Mouse (Mus musculus) kidney, postnatal 25 days (tissue): ENCODE measurements at regions not wholly inside any gene's neighbourhood (a gene's known extent, or its start where the extent isn't known, plus 50 kb on each side); places are given as distances from the start of the nearest gene placed in this dataset.
A peak's percentile ranks its signal among the peaks of the same experiment; 100 is the strongest.

ENCODE experiments used
- DNase-seq, 2 experiments: peaks; one replicate each; pipeline ENCODE4 v3.0.0; 2021; ENCODE audit warnings: mixed read lengths in 2 of 2

DNA sequence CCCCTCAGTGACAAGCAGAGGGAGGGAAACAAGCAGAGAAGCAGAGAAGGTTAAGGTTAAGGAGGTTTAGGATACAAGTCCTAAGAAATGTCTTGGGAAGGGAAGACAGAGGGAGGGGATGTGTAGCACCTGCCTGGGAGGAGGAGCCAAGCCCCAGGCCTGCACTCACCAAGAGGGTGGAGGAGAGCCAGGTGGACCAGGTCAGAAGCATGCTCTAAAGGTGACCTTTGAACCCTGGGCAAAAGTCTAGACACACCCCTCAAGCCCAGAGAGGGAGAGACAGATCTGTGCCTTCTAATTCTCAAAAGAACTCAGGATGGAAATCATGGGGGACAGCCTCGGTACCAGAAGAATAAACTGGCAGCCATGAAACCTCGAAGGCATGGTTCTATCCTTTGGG lies 54.4 kb upstream of the Calm2 start:
- peak; percentile 56 to 75 for DNase-seq

DNA sequence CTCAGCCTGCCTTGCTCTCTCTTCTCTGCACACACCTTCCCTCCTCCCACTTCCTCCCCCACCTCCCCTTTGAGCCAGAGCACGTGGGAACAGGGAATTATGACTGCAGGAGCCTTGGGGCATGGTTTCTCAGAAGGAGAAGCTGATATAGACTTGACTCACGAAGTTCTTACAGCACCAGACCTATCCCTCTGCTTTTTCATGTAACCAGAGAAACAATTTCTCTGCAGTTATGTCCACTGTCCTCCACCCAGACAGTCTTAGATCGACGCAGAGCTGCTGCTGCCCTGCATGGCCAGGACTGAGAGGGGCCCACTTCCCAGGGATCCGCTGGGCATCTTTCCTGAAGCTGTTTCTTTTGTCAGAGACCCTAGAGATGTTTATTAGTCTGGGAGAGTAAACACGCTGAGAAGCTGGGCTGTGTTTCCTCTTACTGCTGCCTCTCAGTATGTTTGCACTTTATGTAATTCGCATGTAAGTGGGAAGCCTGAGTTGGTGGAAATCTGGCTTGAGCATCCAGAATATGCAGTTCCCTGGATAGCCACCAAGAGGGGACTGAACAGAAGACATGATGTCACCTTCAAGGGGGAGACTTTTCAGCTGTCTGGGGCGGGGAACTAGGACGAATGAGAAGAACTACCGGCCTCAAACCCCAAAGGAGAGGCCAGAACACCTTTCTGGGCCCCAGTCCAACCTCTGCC lies 55.1 kb upstream of the Calm2 start:
- DNase-seq, result no peak

GRCm38 (mm10) chr17:87502388-87503369 lies 55.9 kb upstream of the Calm2 start:
- no peak for DNase-seq

GRCm38 (mm10) chr17:87503491-87503890 lies 56.8 kb upstream of the Calm2 start:
- DNase-seq, result no peak

GRCm38 (mm10) chr17:87504960-87505681 lies 58.4 kb upstream of the Calm2 start:
- peak in 1 of 2 experiments; percentile 10 for DNase-seq

DNA sequence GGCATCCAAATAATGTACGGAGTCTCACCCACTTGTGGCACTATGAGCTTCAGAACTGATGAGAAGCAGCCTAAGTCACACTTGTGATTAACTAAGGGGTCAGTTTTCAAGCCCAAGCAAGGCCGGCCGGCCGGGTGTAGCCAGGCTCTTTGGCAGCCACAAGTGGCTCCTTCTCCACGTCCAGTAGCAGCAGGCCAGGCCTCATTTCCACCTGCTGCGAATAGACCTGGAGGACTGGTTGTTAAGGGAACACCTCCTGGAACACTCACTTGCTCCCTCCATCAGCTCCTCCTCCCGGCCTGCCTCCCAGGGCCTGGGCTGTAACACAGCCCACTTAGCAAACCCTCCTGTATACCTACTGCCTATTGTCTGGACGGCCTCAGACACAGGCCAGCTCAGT lies 61.1 kb upstream of the Calm2 start:
- DNase-seq, result peak in 1 of 2 experiments; percentile 53

GRCm38 (mm10) chr17:87508582-87509253 lies 62.0 kb upstream of the Calm2 start:
- DNase-seq, result peak in 1 of 2 experiments; percentile 18

DNA sequence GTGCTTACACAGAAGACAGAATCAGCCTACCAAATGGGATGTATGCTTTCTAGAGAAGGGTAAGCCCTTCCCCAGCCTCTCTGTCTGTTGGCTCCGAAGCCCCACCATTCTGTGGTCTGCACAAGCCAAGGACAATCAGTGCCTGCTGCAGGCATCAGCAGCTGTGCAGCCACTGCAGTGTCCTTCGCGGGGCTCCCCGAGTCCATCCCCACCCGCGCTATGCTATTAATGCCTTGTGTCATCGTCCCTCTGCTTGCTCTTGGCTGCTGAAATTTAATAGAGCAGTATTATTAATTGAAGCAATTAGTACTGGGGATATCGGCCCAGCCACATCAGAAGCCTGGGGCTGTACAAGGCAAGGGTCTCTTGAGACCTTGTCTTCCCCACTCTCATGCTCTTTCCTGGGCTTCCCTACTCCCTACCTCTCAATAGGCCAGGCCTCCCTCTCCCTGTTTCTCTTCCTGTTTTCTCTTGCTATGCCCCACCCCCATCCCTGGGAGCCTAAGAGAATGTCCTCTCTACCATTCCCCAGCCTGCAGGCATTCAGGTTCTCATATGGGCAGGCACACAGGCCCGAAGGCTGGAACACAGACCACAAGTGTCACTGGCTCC lies 65.4 kb upstream of the Calm2 start:
- DNase-seq, result peak in 1 of 2 experiments; percentile 15

- no peak for DNase-seq
Measured at GRCm38 (mm10) chr17:87513822-87514221, 67.1 kb upstream of the Calm2 start.

DNA sequence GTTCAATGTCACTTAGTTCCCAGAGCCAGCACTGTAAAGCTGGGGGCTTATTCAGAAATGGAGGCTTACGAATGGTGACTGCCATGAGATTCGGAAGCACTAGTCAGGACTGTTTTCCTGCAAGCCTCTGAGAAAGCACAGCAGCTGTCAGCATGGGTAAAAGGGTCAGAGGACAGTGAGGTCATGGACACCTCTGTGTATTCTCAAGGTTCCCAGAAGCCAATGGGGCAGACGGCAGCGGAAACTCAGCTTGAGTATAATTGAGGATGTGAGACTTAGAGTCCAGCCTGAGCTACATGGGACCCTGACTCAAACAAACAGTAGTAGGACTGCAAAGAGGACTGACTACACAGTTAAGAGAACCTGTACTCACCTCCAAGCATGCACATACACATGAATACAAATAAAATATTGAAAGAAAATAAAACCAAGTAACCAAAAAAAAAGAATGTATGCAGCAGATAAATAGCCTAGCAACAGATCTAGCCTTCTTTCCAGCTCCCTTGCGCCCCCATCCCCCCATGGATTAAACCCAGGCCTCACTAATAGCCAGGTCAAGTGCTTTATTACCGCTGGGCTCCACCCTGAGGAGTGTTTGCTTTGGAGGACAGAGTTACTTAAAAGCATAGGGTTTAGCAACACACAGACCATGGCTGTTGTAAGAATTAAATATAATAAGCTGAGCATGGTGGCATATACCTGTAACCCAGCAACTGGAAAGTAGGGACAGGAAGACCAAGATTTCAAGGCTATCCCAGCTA lies 67.8 kb upstream of the Calm2 start:
- DNase-seq, result no peak

- no peak for DNase-seq
Measured at GRCm38 (mm10) chr17:87517258-87517657, 70.5 kb upstream of the Calm2 start.

DNA sequence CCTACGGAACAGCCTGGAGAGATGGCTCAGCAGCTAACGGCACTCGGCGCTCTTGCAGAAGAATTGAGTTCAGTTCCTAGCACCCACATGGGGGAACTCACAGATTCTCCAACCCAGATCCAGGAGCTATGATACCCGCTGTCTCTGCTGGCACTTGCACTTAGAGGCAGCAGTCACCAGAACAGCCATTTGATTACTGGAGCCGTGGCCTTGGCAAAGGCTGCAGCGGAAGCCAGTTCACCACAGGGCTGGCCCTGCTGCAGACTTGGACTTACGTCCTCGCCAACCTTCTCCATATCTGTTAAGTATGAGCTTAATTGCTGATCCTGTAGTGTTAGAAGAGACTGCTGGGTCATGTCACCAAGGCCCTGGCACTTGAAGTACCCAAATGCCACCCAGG lies 72.7 kb upstream of the Calm2 start:
- no peak for DNase-seq

DNA sequence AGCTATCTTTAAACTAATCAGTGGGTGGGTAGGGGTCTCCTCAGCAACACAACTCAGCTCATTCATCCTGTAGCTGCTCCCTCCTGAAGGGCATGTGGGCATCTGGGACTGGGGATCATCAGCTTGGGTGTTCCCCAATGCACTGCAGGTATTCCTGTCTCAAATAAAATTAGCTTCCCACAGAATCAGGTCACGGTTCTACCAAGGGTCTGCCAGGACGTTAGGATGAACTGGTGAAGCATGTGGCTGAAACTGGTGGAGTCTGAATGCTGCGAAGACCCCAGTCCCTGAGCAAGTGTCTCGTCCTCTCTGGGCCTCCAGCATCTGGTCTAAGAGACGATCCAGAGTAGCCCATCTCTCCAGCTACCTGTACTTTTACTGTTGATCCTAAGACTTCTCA lies 74.1 kb upstream of the Calm2 start:
- no peak for DNase-seq

GRCm38 (mm10) chr17:87521622-87522151 lies 75.0 kb upstream of the Calm2 start:
- DNase-seq, result no peak

DNA sequence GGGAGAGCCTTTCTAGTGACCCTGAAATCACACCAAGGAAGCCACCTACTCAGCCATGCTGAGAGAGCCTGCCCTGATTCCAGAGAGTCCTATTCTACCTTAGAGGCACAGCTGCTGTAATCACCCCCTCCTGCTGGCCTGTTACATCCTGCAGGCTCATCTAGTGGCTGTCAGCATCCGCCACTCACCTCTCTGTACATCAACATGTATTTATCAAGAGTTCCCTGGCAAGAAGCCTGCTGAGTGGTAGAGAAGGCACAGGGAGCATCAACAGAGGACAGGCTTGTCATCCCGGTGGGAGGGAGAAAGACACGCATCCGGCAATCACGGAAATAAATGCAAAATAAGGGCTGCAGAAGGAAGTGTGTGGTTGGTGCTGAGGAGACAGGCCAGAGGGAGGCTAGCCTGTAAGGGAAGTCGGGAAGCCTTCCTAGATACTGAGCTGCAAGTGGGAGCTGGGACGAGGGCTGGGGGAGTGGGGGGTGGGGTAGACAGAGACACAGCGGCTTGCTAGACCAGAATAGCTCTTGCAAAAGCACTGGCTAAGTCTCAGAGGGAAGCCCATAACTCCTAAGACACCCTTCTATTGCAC lies 75.9 kb upstream of the Calm2 start:
- DNase-seq, result no peak

DNA sequence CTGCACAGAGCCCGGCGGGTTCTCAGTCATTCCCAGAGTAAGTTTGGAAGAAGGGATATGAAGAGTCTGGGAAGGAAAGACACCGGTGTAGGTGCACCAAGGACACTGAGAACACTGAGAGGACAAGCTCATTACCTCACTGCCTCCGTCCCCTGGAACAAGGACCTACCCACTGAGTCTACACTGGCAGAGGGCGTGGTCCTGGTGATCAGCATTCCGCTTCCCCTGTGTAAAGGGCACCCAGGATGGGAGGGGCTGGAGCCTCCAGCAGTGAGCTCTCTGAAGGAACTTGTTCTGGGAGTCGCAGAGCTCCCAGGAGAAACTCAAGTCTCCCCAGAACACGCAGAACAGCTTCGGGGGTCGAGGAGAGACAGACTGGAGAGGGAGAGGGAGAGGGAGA lies 76.9 kb upstream of the Calm2 start:
- DNase-seq, result peak; percentile 40 to 56

DNA sequence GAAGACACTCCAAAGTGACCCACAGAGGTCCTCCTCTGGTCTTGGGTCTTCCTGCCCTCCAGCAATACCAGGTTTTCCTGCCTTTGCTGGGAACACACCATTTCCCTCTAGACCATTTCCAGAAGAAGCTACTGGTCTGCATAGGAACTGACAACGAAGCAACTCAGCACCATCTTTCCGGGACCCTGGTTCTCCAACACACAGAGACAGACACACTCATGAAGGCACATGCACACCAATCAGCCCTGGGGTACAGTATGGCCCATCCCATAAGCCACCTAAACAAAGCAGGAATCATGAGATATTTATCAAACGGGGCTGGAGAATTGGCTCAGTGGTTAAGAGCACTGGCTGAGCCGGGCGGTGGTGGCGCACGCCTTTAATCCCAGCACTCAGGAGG lies 80.4 kb upstream of the Calm2 start:
- peak in 1 of 2 experiments; percentile 8 for DNase-seq

GRCm38 (mm10) chr17:87530162-87530817 lies 83.6 kb upstream of the Calm2 start:
- DNase-seq, result peak; percentile 88 to 89

GRCm38 (mm10) chr17:87530818-87531410 lies 84.2 kb upstream of the Calm2 start:
- DNase-seq, result peak in 1 of 2 experiments; percentile 30
